Mouse (Mus musculus): Measurements from ENCODE around the gene Map2k4. TPM values are rescaled to one million over a fixed set of nuclear protein-coding genes. Genes with fewer than 3 reads are reported as not detected.

Gene Map2k4
- polyA plus RNA-seq, 1 experiment = 20.3 TPM

DNA sequence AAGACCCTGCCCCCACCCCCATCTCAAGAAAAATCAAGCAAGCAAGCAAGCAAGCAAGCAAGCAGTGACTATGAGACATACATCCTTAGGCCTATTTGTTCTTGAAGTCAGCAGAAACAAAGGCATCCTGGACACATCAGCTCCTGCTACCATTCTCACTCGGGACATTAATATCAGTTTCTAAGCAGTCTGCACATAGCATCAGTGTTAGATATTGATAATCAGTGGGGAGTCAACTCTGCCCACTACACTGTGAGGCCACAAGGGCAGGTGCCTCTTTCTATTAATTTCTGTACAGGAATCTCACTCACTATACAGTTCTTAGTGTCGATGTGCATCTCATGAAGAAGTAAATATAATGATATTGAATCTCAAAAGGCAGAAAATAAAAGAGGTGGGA lies 14.6 kb downstream of the Map2k4 start:
- TF ChIP-seq FOSL1 (IDR thresholded peaks at IDR 0.05; ENCODE audit: insufficient read depth, low read length, poor library complexity, severe bottlenecking) (no peak), MYOG (IDR thresholded peaks at IDR 0.05; ENCODE audit: control insufficient read depth, extremely low read depth, insufficient read length) (no peak), USF1 (IDR thresholded peaks at IDR 0.05; ENCODE audit: low read depth) (no peak), CTCF (IDR thresholded peaks at IDR 0.05; ENCODE audit: control insufficient read depth, insufficient read depth, insufficient read length) (no peak), CEBPB (IDR thresholded peaks at IDR 0.05; ENCODE audit: low read depth) (no peak), MAX (IDR thresholded peaks at IDR 0.05) (no peak), MYOD1 (IDR thresholded peaks at IDR 0.05; ENCODE audit: control insufficient read depth, insufficient read length, low read depth) (no peak)
- no peaks in the 10 kb centered on the region for H3K27me3 ChIP-seq (ENCODE audit: control insufficient read depth, insufficient read depth, insufficient read length)
- peaks cover 98% of the 10 kb centered on the region for H3K79me2 ChIP-seq (ENCODE audit: control insufficient read depth, insufficient read depth)
- H3K36me3 ChIP-seq (ENCODE audit: control insufficient read depth, insufficient read depth) = peaks cover 6% of the 10 kb centered on the region
- H3K79me3 ChIP-seq (ENCODE audit: low read depth) = peaks cover 77% of the 10 kb centered on the region
- no peak overlapping the region for H3K4me3 ChIP-seq (ENCODE audit: insufficient read depth, poor library complexity, severe bottlenecking)
- no peak overlapping the region for H3ac ChIP-seq (ENCODE audit: control insufficient read depth, insufficient read length, low read depth)

DNA sequence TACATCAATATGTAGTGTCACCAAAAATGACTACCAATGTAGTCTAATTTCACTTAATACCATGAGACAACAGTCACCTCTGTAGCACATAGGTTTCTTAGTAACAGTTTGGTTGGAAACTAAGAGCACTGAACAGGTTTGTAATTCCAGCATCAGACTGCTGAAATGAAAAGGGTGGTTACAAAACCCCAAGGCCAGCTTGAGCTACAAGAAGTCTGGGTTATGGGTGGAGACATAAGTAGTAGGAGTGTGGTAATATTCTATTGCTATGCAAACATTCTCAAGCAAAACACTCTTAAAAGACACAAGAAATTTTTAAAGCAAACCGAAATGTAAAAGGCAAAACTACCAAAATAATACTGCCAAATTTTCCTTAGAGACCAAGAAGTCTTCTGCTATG lies 16.6 kb downstream of the Map2k4 start:
- no peak overlapping the region for H3ac ChIP-seq (ENCODE audit: control insufficient read depth, insufficient read length, low read depth)
- no peaks in the 10 kb centered on the region for H3K27me3 ChIP-seq (ENCODE audit: control insufficient read depth, insufficient read depth, insufficient read length)
- no peak overlapping the region for H3K4me3 ChIP-seq (ENCODE audit: insufficient read depth, poor library complexity, severe bottlenecking)
- H3K79me2 ChIP-seq (ENCODE audit: control insufficient read depth, insufficient read depth) = peaks cover 96% of the 10 kb centered on the region
- H3K79me3 ChIP-seq (ENCODE audit: low read depth) = peaks cover 73% of the 10 kb centered on the region
- H3K36me3 ChIP-seq (ENCODE audit: control insufficient read depth, insufficient read depth) = no peaks in the 10 kb centered on the region
- no peak for TF ChIP-seq CTCF (IDR thresholded peaks at IDR 0.05; ENCODE audit: control insufficient read depth, insufficient read depth, insufficient read length)
- TF ChIP-seq USF1 (IDR thresholded peaks at IDR 0.05; ENCODE audit: low read depth) = no peak
- TF ChIP-seq FOSL1 (IDR thresholded peaks at IDR 0.05; ENCODE audit: insufficient read depth, low read length, poor library complexity, severe bottlenecking) = no peak
- no peak for TF ChIP-seq MYOD1 (IDR thresholded peaks at IDR 0.05; ENCODE audit: control insufficient read depth, insufficient read length, low read depth)
- TF ChIP-seq MAX (IDR thresholded peaks at IDR 0.05) = no peak
- TF ChIP-seq CEBPB (IDR thresholded peaks at IDR 0.05; ENCODE audit: low read depth) = no peak
- TF ChIP-seq MYOG (IDR thresholded peaks at IDR 0.05; ENCODE audit: control insufficient read depth, extremely low read depth, insufficient read length) = no peak

DNA sequence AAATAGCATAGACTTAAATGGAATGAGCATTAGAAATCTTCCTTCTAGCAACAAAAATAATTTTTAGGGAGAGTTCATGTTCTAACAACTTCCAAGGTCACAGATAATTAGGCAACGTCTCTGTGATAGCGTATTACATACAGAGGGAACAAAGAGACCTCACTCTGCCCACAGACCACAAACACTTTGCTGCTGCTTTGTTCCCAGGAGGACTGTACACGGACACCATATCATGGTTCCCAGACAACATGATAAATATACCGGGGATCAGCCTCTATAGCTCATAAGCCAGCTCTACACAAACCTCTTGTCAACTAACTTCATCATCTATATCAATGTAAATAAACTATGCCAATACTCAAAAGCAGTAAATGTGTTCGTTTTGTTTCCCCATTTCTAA lies 18.1 kb downstream of the Map2k4 start:
- H3K27me3 ChIP-seq (ENCODE audit: control insufficient read depth, insufficient read depth, insufficient read length) = no peaks in the 10 kb centered on the region
- peaks cover 96% of the 10 kb centered on the region for H3K79me2 ChIP-seq (ENCODE audit: control insufficient read depth, insufficient read depth)
- no peak for TF ChIP-seq MAX (IDR thresholded peaks at IDR 0.05)
- no peak for TF ChIP-seq MYOD1 (IDR thresholded peaks at IDR 0.05; ENCODE audit: control insufficient read depth, insufficient read length, low read depth)
- no peak for TF ChIP-seq CTCF (IDR thresholded peaks at IDR 0.05; ENCODE audit: control insufficient read depth, insufficient read depth, insufficient read length)
- TF ChIP-seq MYOG (IDR thresholded peaks at IDR 0.05; ENCODE audit: control insufficient read depth, extremely low read depth, insufficient read length) = no peak
- no peak for TF ChIP-seq CEBPB (IDR thresholded peaks at IDR 0.05; ENCODE audit: low read depth)
- TF ChIP-seq FOSL1 (IDR thresholded peaks at IDR 0.05; ENCODE audit: insufficient read depth, low read length, poor library complexity, severe bottlenecking) = no peak
- TF ChIP-seq USF1 (IDR thresholded peaks at IDR 0.05; ENCODE audit: low read depth) = no peak
- peaks cover 7% of the 10 kb centered on the region for H3K36me3 ChIP-seq (ENCODE audit: control insufficient read depth, insufficient read depth)
- no peak overlapping the region for H3ac ChIP-seq (ENCODE audit: control insufficient read depth, insufficient read length, low read depth)
- no peak overlapping the region for H3K4me3 ChIP-seq (ENCODE audit: insufficient read depth, poor library complexity, severe bottlenecking)
- peaks cover 77% of the 10 kb centered on the region for H3K79me3 ChIP-seq (ENCODE audit: low read depth)

- Histone ChIP-seq H3K4me3 (ENCODE audit: insufficient read depth, poor library complexity, severe bottlenecking) (no peak overlapping the region), H3K79me2 (ENCODE audit: control insufficient read depth, insufficient read depth) (peaks cover 97% of the 10 kb centered on the region), H3K79me3 (ENCODE audit: low read depth) (peaks cover 81% of the 10 kb centered on the region), H3K36me3 (ENCODE audit: control insufficient read depth, insufficient read depth) (peaks cover 7% of the 10 kb centered on the region), H3K27me3 (ENCODE audit: control insufficient read depth, insufficient read depth, insufficient read length) (no peaks in the 10 kb centered on the region), H3ac (ENCODE audit: control insufficient read depth, insufficient read length, low read depth) (no peak overlapping the region)
- TF ChIP-seq MYOD1 (IDR thresholded peaks at IDR 0.05; ENCODE audit: control insufficient read depth, insufficient read length, low read depth) = no peak
- no peak for TF ChIP-seq MYOG (IDR thresholded peaks at IDR 0.05; ENCODE audit: control insufficient read depth, extremely low read depth, insufficient read length)
- TF ChIP-seq CTCF (IDR thresholded peaks at IDR 0.05; ENCODE audit: control insufficient read depth, insufficient read depth, insufficient read length) = no peak
- no peak for TF ChIP-seq FOSL1 (IDR thresholded peaks at IDR 0.05; ENCODE audit: insufficient read depth, low read length, poor library complexity, severe bottlenecking)
- TF ChIP-seq CEBPB (IDR thresholded peaks at IDR 0.05; ENCODE audit: low read depth) = no peak
- TF ChIP-seq USF1 (IDR thresholded peaks at IDR 0.05; ENCODE audit: low read depth) = no peak
- TF ChIP-seq MAX (IDR thresholded peaks at IDR 0.05) = no peak
Observed at GRCm38 (mm10) chr11:65768445-65768844, 19.7 kb downstream of the Map2k4 start.

- H3K36me3 ChIP-seq (ENCODE audit: control insufficient read depth, insufficient read depth) = peaks cover 10% of the 10 kb centered on the region
- peaks cover 97% of the 10 kb centered on the region for H3K79me2 ChIP-seq (ENCODE audit: control insufficient read depth, insufficient read depth)
- H3K79me3 ChIP-seq (ENCODE audit: low read depth) = peaks cover 75% of the 10 kb centered on the region
- TF ChIP-seq USF1 (IDR thresholded peaks at IDR 0.05; ENCODE audit: low read depth) (no peak), MAX (IDR thresholded peaks at IDR 0.05) (no peak), FOSL1 (IDR thresholded peaks at IDR 0.05; ENCODE audit: insufficient read depth, low read length, poor library complexity, severe bottlenecking) (no peak), CEBPB (IDR thresholded peaks at IDR 0.05; ENCODE audit: low read depth) (no peak)
- no peak overlapping the region for H3K4me3 ChIP-seq (ENCODE audit: insufficient read depth, poor library complexity, severe bottlenecking)
- H3ac ChIP-seq (ENCODE audit: control insufficient read depth, insufficient read length, low read depth) = no peak overlapping the region
- no peaks in the 10 kb centered on the region for H3K27me3 ChIP-seq (ENCODE audit: control insufficient read depth, insufficient read depth, insufficient read length)
Observed at GRCm38 (mm10) chr11:65760912-65761311, 27.2 kb downstream of the Map2k4 start.

GRCm38 (mm10) chr11:65759350-65759749 lies 28.7 kb downstream of the Map2k4 start:
- Histone ChIP-seq H3K4me3 (ENCODE audit: insufficient read depth, poor library complexity, severe bottlenecking) (no peak overlapping the region), H3K27me3 (ENCODE audit: control insufficient read depth, insufficient read depth, insufficient read length) (no peaks in the 10 kb centered on the region), H3K79me2 (ENCODE audit: control insufficient read depth, insufficient read depth) (peaks cover 88% of the 10 kb centered on the region), H3K36me3 (ENCODE audit: control insufficient read depth, insufficient read depth) (peaks cover 11% of the 10 kb centered on the region), H3ac (ENCODE audit: control insufficient read depth, insufficient read length, low read depth) (no peak overlapping the region), H3K79me3 (ENCODE audit: low read depth) (peaks cover 63% of the 10 kb centered on the region)
- TF ChIP-seq USF1 (IDR thresholded peaks at IDR 0.05; ENCODE audit: low read depth) = no peak
- TF ChIP-seq MAX (IDR thresholded peaks at IDR 0.05) = no peak
- no peak for TF ChIP-seq MYOD1 (IDR thresholded peaks at IDR 0.05; ENCODE audit: control insufficient read depth, insufficient read length, low read depth)
- TF ChIP-seq CTCF (IDR thresholded peaks at IDR 0.05; ENCODE audit: control insufficient read depth, insufficient read depth, insufficient read length) = no peak
- TF ChIP-seq FOSL1 (IDR thresholded peaks at IDR 0.05; ENCODE audit: insufficient read depth, low read length, poor library complexity, severe bottlenecking) = no peak
- TF ChIP-seq CEBPB (IDR thresholded peaks at IDR 0.05; ENCODE audit: low read depth) = no peak
- no peak for TF ChIP-seq MYOG (IDR thresholded peaks at IDR 0.05; ENCODE audit: control insufficient read depth, extremely low read depth, insufficient read length)

Data from C2C12 (cell line).